In the genomic region with DNA sequence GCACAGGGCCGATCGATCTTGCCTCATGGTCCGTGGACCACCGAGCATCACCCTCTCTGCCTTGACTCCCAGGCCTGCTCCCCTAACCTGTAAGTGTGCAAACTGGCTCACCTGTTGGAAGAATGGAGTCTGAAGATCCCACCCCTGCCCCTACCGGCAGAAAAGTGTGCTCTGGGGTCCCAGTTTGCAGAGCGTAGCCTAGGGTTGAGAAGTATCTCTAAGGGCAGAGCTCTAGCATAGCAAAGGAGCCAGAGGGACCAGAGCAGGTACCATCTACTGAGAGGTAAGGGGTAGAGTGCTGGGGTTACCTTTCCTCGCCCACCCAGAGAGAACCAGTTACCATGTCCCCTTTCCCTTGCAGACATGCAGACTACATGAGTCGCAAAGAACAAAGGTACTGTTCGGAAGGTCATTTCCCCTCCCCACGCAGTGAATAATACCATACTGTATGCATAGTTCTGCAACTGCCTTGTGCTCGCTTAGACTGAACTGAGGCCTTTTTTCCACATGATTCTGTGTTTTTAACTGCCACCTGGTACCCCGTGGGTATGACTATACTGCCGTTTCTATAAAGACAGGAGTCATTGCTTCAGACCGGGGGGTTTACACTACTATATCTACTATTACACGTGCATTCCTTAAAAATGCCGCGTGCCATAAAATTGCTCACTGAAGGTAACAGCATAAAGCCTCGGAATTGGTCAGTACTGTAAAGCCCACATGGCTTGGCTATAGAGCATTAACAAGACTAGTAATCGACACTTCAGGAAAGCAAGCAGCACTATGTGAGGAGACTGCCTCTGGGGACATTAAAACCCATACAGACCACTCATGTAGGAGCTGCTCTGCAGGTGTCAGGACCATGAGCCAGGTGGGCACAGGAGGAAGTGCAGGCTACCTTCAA, we compare ENCODE assay signal across 20 mouse cellular contexts.
A peak's percentile ranks its signal among the peaks of the same experiment; 100 is the strongest.
DNase-seq lines count a peak whose midpoint lies in the region; ATAC-seq lines count a peak whose summit lies in the region.
"Had no signal": no experiment of that assay in that cellular context is flagged by ENCODE, and none has a peak within 500 bp of the region (broad histone marks: within the 10 kb centered on the region; RNA-seq: fewer than 3 reads in every experiment).

No protein-coding gene starts in this region.

- no peak overlapping the region for H3K27ac ChIP-seq in liver, embryonic 11.5 days (ENCODE audit: low read depth, low read length)
- H3K27ac ChIP-seq in embryonic facial prominence, embryonic 10.5 days (replicated peaks) = 0 out of 2 replicates have a peak overlapping the region, but pooled peaks have one; percentile 5
- no peak overlapping the region for H3K27ac ChIP-seq in midbrain, embryonic 14.5 days (replicated peaks; ENCODE audit: low read depth, low read length)
- H3K27ac ChIP-seq: heart, embryonic 13.5 days; hindbrain, embryonic 10.5 days; neural tube, embryonic 15.5 days; stomach, embryonic 15.5 days had no signal

- DNase-seq in liver, embryonic 11.5 days (ENCODE audit: low spot score) = no peak
- no peak for DNase-seq in liver
- DNase-seq in CD4-positive helper T cell, adult 2 months (ENCODE audit: low read depth, low spot score) = peak; percentile 40
- DNase-seq in embryonic facial prominence, embryonic 10.5 days (ENCODE audit: low spot score) = no peak
- DNase-seq in naive thymus-derived CD4-positive, alpha-beta T cell, adult 2 months (ENCODE audit: low read depth) = peak; percentile 50
- DNase-seq in layer of hippocampus, adult 8-10 months (ENCODE audit: low spot score in 2 of 2) = no peak
- no peak for DNase-seq in midbrain, embryonic 14.5 days
- no peak for DNase-seq in left cerebral cortex, postnatal 4 days
- DNase-seq: cerebellum, adult 11 months; cerebellum, postnatal 14 days; embryo, embryonic 11 days; kidney, adult 9 months; kidney, postnatal 4 days; lung, postnatal 14 days; retina, postnatal 1 day had no signal

- peaks cover 1% of the 10 kb centered on the region; the same call in 1 of the 2 replicates for H3K4me1 ChIP-seq in liver, embryonic 11.5 days (replicated peaks; ENCODE audit: control insufficient read depth, insufficient read depth, low read length)
- H3K4me1 ChIP-seq in embryonic facial prominence, embryonic 10.5 days = peaks cover 20% of the 10 kb centered on the region
- H3K4me1 ChIP-seq in midbrain, embryonic 14.5 days (ENCODE audit: control insufficient read depth, insufficient read depth, low read length) = no peaks in the 10 kb centered on the region
- H3K4me1 ChIP-seq: heart, embryonic 13.5 days; neural tube, embryonic 15.5 days; stomach, embryonic 15.5 days had no signal

- whole genome bisulfite sequencing in liver, embryonic 11.5 days = 87% methylated on average over 19 of the region's 19 CpGs
- WGBS in embryonic facial prominence, embryonic 10.5 days = 88% methylated on average over 19 of the region's 19 CpGs
- WGBS in midbrain, embryonic 14.5 days = 91% methylated on average over 19 of the region's 19 CpGs

- H3K4me3 ChIP-seq in liver, embryonic 11.5 days (ENCODE audit: low read depth, low read length) = no peak overlapping the region
- no peak overlapping the region for H3K4me3 ChIP-seq in embryonic facial prominence, embryonic 10.5 days
- H3K4me3 ChIP-seq in midbrain, embryonic 14.5 days (replicated peaks; ENCODE audit: low read depth, low read length) = no peak overlapping the region
- H3K4me3 ChIP-seq: heart, embryonic 13.5 days; hindbrain, embryonic 10.5 days; neural tube, embryonic 15.5 days; stomach, embryonic 15.5 days had no signal

- intact Hi-C loops in left cerebral cortex, postnatal 4 days (cut with DNase I) = no loop called here

- no peak for ATAC-seq in liver, embryonic 11.5 days (replicated peaks; ENCODE audit: low FRiP score)
- no peak for ATAC-seq in midbrain, embryonic 14.5 days (ENCODE audit: low FRiP score, low TSS enrichment)

- H3K4me2 ChIP-seq in liver, embryonic 11.5 days = peak overlapping the region; percentile 14; the same call in 1 of the 2 replicates
- no peak overlapping the region for H3K4me2 ChIP-seq in midbrain, embryonic 14.5 days (ENCODE audit: low read length)
- H3K4me2 ChIP-seq: heart, embryonic 13.5 days; neural tube, embryonic 15.5 days; stomach, embryonic 15.5 days had no signal

- no peaks in the 10 kb centered on the region for H3K27me3 ChIP-seq in liver, embryonic 11.5 days (replicated peaks; ENCODE audit: control insufficient read depth, insufficient read depth, low read length)
- H3K27me3 ChIP-seq in embryonic facial prominence, embryonic 10.5 days (replicated peaks; ENCODE audit: low read depth, poor library complexity, severe bottlenecking) = 0 out of 2 replicates have a peak, but pooled peaks cover 4% of the 10 kb centered on the region
- no peaks in the 10 kb centered on the region for H3K27me3 ChIP-seq in midbrain, embryonic 14.5 days (ENCODE audit: control insufficient read depth, insufficient read depth, low read length)
- H3K27me3 ChIP-seq: neural tube, embryonic 15.5 days; stomach, embryonic 15.5 days had no signal

- no peak overlapping the region for H3K9ac ChIP-seq in liver, embryonic 11.5 days (ENCODE audit: low read depth, low read length)
- H3K9ac ChIP-seq in midbrain, embryonic 14.5 days (replicated peaks; ENCODE audit: low read length) = no peak overlapping the region
- H3K9ac ChIP-seq: heart, embryonic 13.5 days; neural tube, embryonic 15.5 days; stomach, embryonic 15.5 days had no signal

- no peaks in the 10 kb centered on the region for H3K36me3 ChIP-seq in liver, embryonic 11.5 days (ENCODE audit: control insufficient read depth, insufficient read depth, low read length)
- H3K36me3 ChIP-seq in embryonic facial prominence, embryonic 10.5 days (replicated peaks) = no peaks in the 10 kb centered on the region
- no peaks in the 10 kb centered on the region for H3K36me3 ChIP-seq in midbrain, embryonic 14.5 days (ENCODE audit: control insufficient read depth, insufficient read depth, low read length)
- H3K36me3 ChIP-seq: G1E; heart, embryonic 13.5 days; hindbrain, embryonic 10.5 days; neural tube, embryonic 15.5 days; stomach, embryonic 15.5 days had no signal

- no peaks in the 10 kb centered on the region for H3K9me3 ChIP-seq in liver, embryonic 11.5 days (ENCODE audit: control insufficient read depth, low read length)
- H3K9me3 ChIP-seq in embryonic facial prominence, embryonic 10.5 days = no peaks in the 10 kb centered on the region
- H3K9me3 ChIP-seq in midbrain, embryonic 14.5 days (ENCODE audit: control insufficient read depth, low read length) = no peaks in the 10 kb centered on the region
- H3K9me3 ChIP-seq: G1E; heart, embryonic 13.5 days; neural tube, embryonic 15.5 days; stomach, embryonic 15.5 days had no signal

Comparison
In these comparisons a context has a peak if more than half of its experiments do, and no peak if none do; other contexts are left out.
1. DNase-seq: peak in CD4-positive helper T cell, adult 2 months (single experiment) and naive thymus-derived CD4-positive, alpha-beta T cell, adult 2 months (single experiment); none in liver, embryonic 11.5 days (single experiment), liver (single experiment), embryonic facial prominence, embryonic 10.5 days (single experiment), layer of hippocampus, adult 8-10 months (0 of 2), midbrain, embryonic 14.5 days (single experiment) and left cerebral cortex, postnatal 4 days (single experiment).